Mouse (Mus musculus): ENCODE results near the gene Cyp1b1. TPM values are rescaled to one million over a fixed set of nuclear protein-coding genes. Genes with fewer than 3 reads are reported as not detected.

The Cyp1b1 gene
- polyA plus RNA-seq, 1 experiment from 2014 or later = 9.3 TPM

- Histone ChIP-seq H3K4me3 (no peak overlapping the region), H3K9me3 (no peaks in the 10 kb centered on the region), H3K9ac (no peak overlapping the region), H3K27me3 (no peaks in the 10 kb centered on the region), H3K4me1 (replicated peaks) (no peaks in the 10 kb centered on the region), H3K4me2 (no peak overlapping the region), H3K36me3 (no peaks in the 10 kb centered on the region), H3K27ac (no peak overlapping the region)
- 31% methylated on average over 3 of the region's 3 CpGs for WGBS
- ATAC-seq (ENCODE audit: low FRiP score) = no peak
Measured at GRCm38 (mm10) chr17:79663393-79664105, 51.3 kb downstream of the Cyp1b1 start.

GRCm38 (mm10) chr17:79661848-79662247 is 53.0 kb downstream of the Cyp1b1 start:
- H3K9me3 ChIP-seq = no peaks in the 10 kb centered on the region
- H3K27ac ChIP-seq = no peak overlapping the region
- H3K4me3 ChIP-seq = no peak overlapping the region
- H3K9ac ChIP-seq = no peak overlapping the region
- H3K36me3 ChIP-seq = no peaks in the 10 kb centered on the region
- no peak overlapping the region for H3K4me2 ChIP-seq
- WGBS = 85% methylated on average over 9 of the region's 9 CpGs
- H3K4me1 ChIP-seq (replicated peaks) = no peaks in the 10 kb centered on the region
- ATAC-seq (ENCODE audit: low FRiP score) = no peak
- H3K27me3 ChIP-seq = no peaks in the 10 kb centered on the region

- Histone ChIP-seq H3K4me1 (replicated peaks) (no peaks in the 10 kb centered on the region), H3K27me3 (no peaks in the 10 kb centered on the region), H3K9me3 (no peaks in the 10 kb centered on the region), H3K27ac (no peak overlapping the region), H3K4me3 (no peak overlapping the region), H3K36me3 (no peaks in the 10 kb centered on the region), H3K9ac (no peak overlapping the region), H3K4me2 (no peak overlapping the region)
- ATAC-seq (ENCODE audit: low FRiP score) = no peak
- 43% methylated on average over 7 of the region's 7 CpGs for WGBS
Measured at GRCm38 (mm10) chr17:79661387-79661786, 53.5 kb downstream of the Cyp1b1 start.

- Histone ChIP-seq H3K27me3 (no peaks in the 10 kb centered on the region), H3K4me3 (no peak overlapping the region), H3K9ac (no peak overlapping the region), H3K4me2 (no peak overlapping the region), H3K9me3 (no peaks in the 10 kb centered on the region), H3K36me3 (no peaks in the 10 kb centered on the region), H3K27ac (no peak overlapping the region), H3K4me1 (replicated peaks) (no peaks in the 10 kb centered on the region)
- 64% methylated on average over 8 of the region's 8 CpGs for WGBS
- no peak for ATAC-seq (ENCODE audit: low FRiP score)
Measured at GRCm38 (mm10) chr17:79658863-79659262, 56.0 kb downstream of the Cyp1b1 start.

GRCm38 (mm10) chr17:79658452-79658851 is 56.4 kb downstream of the Cyp1b1 start:
- no peaks in the 10 kb centered on the region for H3K27me3 ChIP-seq
- no peak overlapping the region for H3K9ac ChIP-seq
- ATAC-seq (ENCODE audit: low FRiP score) = no peak
- H3K9me3 ChIP-seq = no peaks in the 10 kb centered on the region
- 68% methylated on average over 3 of the region's 3 CpGs for WGBS
- H3K4me1 ChIP-seq (replicated peaks) = no peaks in the 10 kb centered on the region
- H3K27ac ChIP-seq = no peak overlapping the region
- no peaks in the 10 kb centered on the region for H3K36me3 ChIP-seq
- H3K4me2 ChIP-seq = no peak overlapping the region
- H3K4me3 ChIP-seq = no peak overlapping the region

- H3K4me3 ChIP-seq = no peak overlapping the region
- no peak overlapping the region for H3K9ac ChIP-seq
- H3K27ac ChIP-seq = no peak overlapping the region
- no peaks in the 10 kb centered on the region for H3K27me3 ChIP-seq
- no peak overlapping the region for H3K4me2 ChIP-seq
- H3K4me1 ChIP-seq (replicated peaks) = no peaks in the 10 kb centered on the region
- WGBS = 72% methylated on average over 9 of the region's 9 CpGs
- H3K36me3 ChIP-seq = no peaks in the 10 kb centered on the region
- ATAC-seq (ENCODE audit: low FRiP score) = no peak
- no peaks in the 10 kb centered on the region for H3K9me3 ChIP-seq
Measured at GRCm38 (mm10) chr17:79657785-79658184, 57.1 kb downstream of the Cyp1b1 start.

GRCm38 (mm10) chr17:79654187-79654586 is 60.7 kb downstream of the Cyp1b1 start:
- ATAC-seq (ENCODE audit: low FRiP score) = no peak
- H3K4me2 ChIP-seq = no peak overlapping the region
- no peak overlapping the region for H3K27ac ChIP-seq
- H3K4me1 ChIP-seq (replicated peaks) = no peaks in the 10 kb centered on the region
- no peaks in the 10 kb centered on the region for H3K27me3 ChIP-seq
- H3K9me3 ChIP-seq = no peaks in the 10 kb centered on the region
- no peak overlapping the region for H3K9ac ChIP-seq
- 52% methylated on average over 3 of the region's 3 CpGs for WGBS
- H3K4me3 ChIP-seq = no peak overlapping the region
- H3K36me3 ChIP-seq = no peaks in the 10 kb centered on the region

- no peak overlapping the region for H3K27ac ChIP-seq
- 96% methylated on average over 1 of the region's 1 CpGs for WGBS
- H3K9me3 ChIP-seq = no peaks in the 10 kb centered on the region
- H3K27me3 ChIP-seq = no peaks in the 10 kb centered on the region
- no peak overlapping the region for H3K4me3 ChIP-seq
- no peaks in the 10 kb centered on the region for H3K4me1 ChIP-seq (replicated peaks)
- no peak overlapping the region for H3K9ac ChIP-seq
- H3K4me2 ChIP-seq = no peak overlapping the region
- H3K36me3 ChIP-seq = no peaks in the 10 kb centered on the region
- no peak for ATAC-seq (ENCODE audit: low FRiP score)
Measured at GRCm38 (mm10) chr17:79653171-79653570, 61.7 kb downstream of the Cyp1b1 start.

Other genes with a start within 250 kb of the Cyp1b1 start
- 8.0 and 8.8 TPM in 2 replicates for gene Rmdn2, start 103.2 kb downstream of the Cyp1b1 start, polyA plus RNA-seq (2015; fragmentation: Nextera tagmentation; extraction: Ambion mirVana)
- 34.2 and 35.4 TPM in 2 replicates for gene Atl2, start 181.1 kb upstream of the Cyp1b1 start, polyA plus RNA-seq (2015; fragmentation: Nextera tagmentation; extraction: Ambion mirVana)